9 mouse cellular contexts compared by ENCODE assay signal in the genomic region with DNA sequence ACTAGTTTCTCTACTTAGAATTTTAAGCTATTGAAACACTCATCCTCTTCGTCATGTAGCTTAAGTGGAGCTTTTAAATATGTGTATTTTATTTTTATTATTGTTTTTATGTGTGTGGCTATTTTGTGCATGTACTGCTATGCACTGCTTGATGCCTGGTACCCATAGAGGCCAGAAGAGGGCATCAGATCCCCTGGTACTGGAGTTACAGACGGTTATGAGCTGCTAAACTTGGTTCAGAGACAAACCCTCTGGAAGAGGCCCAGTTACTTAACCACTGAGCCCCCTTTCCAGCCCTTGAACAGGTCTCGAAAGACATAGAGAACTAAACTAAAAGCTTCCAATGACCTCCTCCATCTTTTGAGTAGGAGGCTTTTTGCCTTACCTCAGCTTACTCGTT. TPM values are rescaled to one million over a fixed set of nuclear protein-coding genes. Genes with fewer than 3 reads are reported as not detected.
DNase-seq lines count a peak whose midpoint lies in the region; TF ChIP-seq lines count a peak whose summit lies in the region.
"Had no signal": no experiment of that assay in that cellular context is flagged by ENCODE, and none has a peak within 500 bp of the region (broad histone marks: within the 10 kb centered on the region; RNA-seq: fewer than 3 reads in every experiment).

No protein-coding gene starts in this region.

- no peak overlapping the region for H3K4me3 ChIP-seq in layer of hippocampus, adult 2 months

- peak; percentile 49 for DNase-seq in adrenal gland, adult 2 months
- DNase-seq in adrenal gland, adult 8-10 months = no peak
- no peak for DNase-seq in layer of hippocampus, adult 2 months (ENCODE audit: low spot score in 2 of 2)
- no peak for DNase-seq in layer of hippocampus, postnatal 25 days (ENCODE audit: extremely low spot score in 1 of 2, low spot score in 1 of 2)
- DNase-seq in embryo, embryonic 9.5 days (ENCODE audit: extremely low spot score) = peak; percentile 17
- DNase-seq in lung, postnatal 25 days (ENCODE audit: low spot score) = peak; percentile 51
- DNase-seq in natural killer cell, adult 2 months (ENCODE audit: low spot score in 2 of 2) = no peak
- DNase-seq in urinary bladder, postnatal 4 days (ENCODE audit: low spot score in 2 of 2) = no peak

- no peak overlapping the region for H3K27ac ChIP-seq in layer of hippocampus, adult 2 months
- H3K27ac ChIP-seq: macrophage had no signal

- peak; percentile 73 for TF ChIP-seq CTCF in layer of hippocampus, adult 2 months (conservative IDR thresholded peaks at IDR 0.05)

RNA-seq across cellular contexts. Expression of gene Sptbn1, which starts 30.0 kb away (rescaled TPM):
- 100 to 1,000 TPM; 249 to 315 TPM for total RNA-seq in adrenal gland, adult 2 months (2021)
- 40.5 and 53.8 TPM in 2 replicates for polyA plus RNA-seq in adrenal gland, adult 2 months (2012; rRNA removed)
- 100 to 1,000 TPM; 290 to 336 (median 317) TPM for total RNA-seq in adrenal gland, adult 8-10 months (2022)
- 100 to 1,000 TPM; 564 to 576 TPM for total RNA-seq in layer of hippocampus, adult 2 months (2021)
- total RNA-seq in layer of hippocampus, postnatal 25 days (2021) = 100 to 1,000 TPM; 558 to 629 TPM

Comparison
In these comparisons a context has a peak if more than half of its experiments do, and no peak if none do; other contexts are left out.
1. DNase-seq: peak in adrenal gland, adult 2 months (single experiment), embryo, embryonic 9.5 days (single experiment) and lung, postnatal 25 days (single experiment); none in adrenal gland, adult 8-10 months (single experiment), layer of hippocampus, adult 2 months (0 of 2), layer of hippocampus, postnatal 25 days (0 of 2), natural killer cell, adult 2 months (0 of 2) and urinary bladder, postnatal 4 days (0 of 2).